Mouse (Mus musculus) lung, embryonic 14.5 days (tissue): ENCODE measurements at regions not wholly inside any gene's neighbourhood (a gene's known extent, or its start where the extent isn't known, plus 50 kb on each side); places are given as distances from the start of the nearest gene placed in this dataset.

Experiments used
- ATAC-seq: fragments of 200-750 bp; cut with Nextera tagmentation; 2 replicates; pipeline ENCODE4 v1.8.0; 2017; ENCODE audit warnings: mild to moderate bottlenecking, moderate TSS enrichment, moderate library complexity; ENCODE audit not compliant: insufficient read depth
- DNase-seq: peaks from one replicate; pipeline ENCODE4 v3.0.0-alpha.2; 2015
- H3K27ac ChIP-seq: fragments of 300-500 bp; sonication (generic); 2 replicates; pipeline ENCODE4 v1.5.1; 2014; ENCODE audit warnings: low read depth, mild to moderate bottlenecking, moderate library complexity
- H3K27me3 ChIP-seq: fragments of 300-500 bp; sonication (generic); 2 replicates; pipeline ENCODE4 v1.6.1; 2014; ENCODE audit warnings: low read length, control low read depth; ENCODE audit not compliant: insufficient read depth
- H3K36me3 ChIP-seq: fragments of 300-500 bp; sonication (generic); 2 replicates; pipeline ENCODE4 v1.6.1; 2014; ENCODE audit warnings: control low read depth; ENCODE audit not compliant: insufficient read depth
- H3K4me1 ChIP-seq: fragments of 300-500 bp; sonication (generic); 2 replicates; pipeline ENCODE4 v1.6.1; 2014; ENCODE audit warnings: antibody characterized with exemption, control low read depth; ENCODE audit not compliant: insufficient read depth
- H3K4me2 ChIP-seq: fragments of 300-500 bp; sonication (generic); 2 replicates; pipeline ENCODE4 v1.6.1; 2014; ENCODE audit warnings: mild to moderate bottlenecking
- H3K4me3 ChIP-seq: fragments of 300-500 bp; sonication (generic); 2 replicates; pipeline ENCODE4 v1.5.1; 2014; ENCODE audit warnings: low read depth, low read length
- H3K9ac ChIP-seq: fragments of 300-500 bp; sonication (generic); 2 replicates; pipeline ENCODE4 v1.6.1; 2014
- H3K9me3 ChIP-seq: fragments of 300-500 bp; sonication (generic); 2 replicates; pipeline ENCODE4 v1.6.1; 2016; ENCODE audit warnings: low read depth, low read length, control low read depth
- CTCF ChIP-seq: IDR thresholded peaks from 2 replicates; pipeline ENCODE4 v1.5.1; 2016; ENCODE audit warnings: antibody characterized with exemption, low read depth
- WGBS: fragments of 180-500 bp; shearing (Covaris S2); extraction: QIAGEN DNeasy Blood & Tissue Kit; methylation state at CpG from one replicate; pipeline ENCODE4 v1.1.7; 2014; 5-methylcytosine and 5-hydroxymethylcytosine counted together

GRCm38 (mm10) chr17:61606729-61607481 lies 1274.2 kb downstream of the Efna5 start:
- Histone ChIP-seq H3K36me3 (no peaks in the 10 kb centered on the region), H3K9ac (no peak overlapping the region), H3K9me3 (no peaks in the 10 kb centered on the region; the same call in 1 of the 2 replicates), H3K27ac (no peak overlapping the region), H3K4me1 (no peaks in the 10 kb centered on the region), H3K4me3 (no peak overlapping the region), H3K4me2 (no peak overlapping the region), H3K27me3 (no peaks in the 10 kb centered on the region)
- DNase-seq (no peak), ATAC-seq (no peak)
- no peak for TF ChIP-seq CTCF
- 76% methylated on average over 14 of the region's 14 CpGs for WGBS

DNA sequence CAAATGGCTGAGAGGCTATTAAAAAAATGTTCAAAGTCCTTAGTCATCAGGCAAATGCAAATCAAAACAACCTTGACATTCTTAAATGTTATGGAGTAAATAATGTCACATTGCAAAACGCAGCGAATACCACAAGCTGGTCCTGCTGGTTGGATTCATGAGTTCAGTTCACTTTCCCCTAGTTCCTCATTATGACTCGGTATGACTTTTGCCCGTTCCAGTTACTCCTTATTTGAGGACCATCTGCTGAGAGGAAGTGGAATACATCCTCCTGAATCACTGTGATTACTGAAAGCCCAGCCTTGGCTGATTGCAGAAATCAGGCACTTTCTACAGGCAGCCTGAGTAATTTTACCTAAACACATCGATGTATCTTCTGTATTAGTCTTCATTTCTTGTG lies 1276.9 kb downstream of the Efna5 start:
- H3K27me3 ChIP-seq = no peaks in the 10 kb centered on the region
- no peak overlapping the region for H3K27ac ChIP-seq
- no peak for ATAC-seq
- H3K9me3 ChIP-seq = no peaks in the 10 kb centered on the region; the same call in 1 of the 2 replicates
- no peak for TF ChIP-seq CTCF
- H3K4me3 ChIP-seq = no peak overlapping the region
- 73% methylated on average over 5 of the region's 5 CpGs for WGBS
- no peak overlapping the region for H3K9ac ChIP-seq
- H3K36me3 ChIP-seq = no peaks in the 10 kb centered on the region
- H3K4me2 ChIP-seq = no peak overlapping the region
- no peak for DNase-seq
- no peaks in the 10 kb centered on the region for H3K4me1 ChIP-seq

DNA sequence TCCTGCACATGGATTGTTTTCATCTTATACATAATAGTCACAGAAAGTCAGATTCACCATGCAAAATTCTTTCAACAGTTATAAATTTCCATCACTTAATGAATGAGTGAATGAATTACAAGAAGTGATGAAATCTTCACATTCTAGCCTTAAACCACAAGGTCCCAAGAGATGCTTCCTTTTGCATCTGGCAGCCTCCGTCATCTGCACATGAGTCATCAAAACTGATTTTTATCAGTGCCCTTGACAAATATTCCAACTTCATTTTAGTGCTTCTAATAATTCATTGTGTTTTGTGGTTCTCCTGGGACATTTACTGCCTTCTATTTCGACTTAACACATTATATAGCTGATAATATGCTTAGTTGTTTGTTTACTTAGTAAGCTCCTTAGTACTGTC lies 1291.9 kb downstream of the Efna5 start:
- Histone ChIP-seq H3K27ac (no peak overlapping the region), H3K9me3 (no peaks in the 10 kb centered on the region), H3K4me2 (no peak overlapping the region), H3K4me3 (no peak overlapping the region), H3K36me3 (no peaks in the 10 kb centered on the region), H3K27me3 (no peaks in the 10 kb centered on the region), H3K9ac (no peak overlapping the region), H3K4me1 (no peaks in the 10 kb centered on the region)
- 41% methylated on average over 2 of the region's 2 CpGs for WGBS
- TF ChIP-seq CTCF = no peak
- ATAC-seq (no peak), DNase-seq (peak; percentile 6)

DNA sequence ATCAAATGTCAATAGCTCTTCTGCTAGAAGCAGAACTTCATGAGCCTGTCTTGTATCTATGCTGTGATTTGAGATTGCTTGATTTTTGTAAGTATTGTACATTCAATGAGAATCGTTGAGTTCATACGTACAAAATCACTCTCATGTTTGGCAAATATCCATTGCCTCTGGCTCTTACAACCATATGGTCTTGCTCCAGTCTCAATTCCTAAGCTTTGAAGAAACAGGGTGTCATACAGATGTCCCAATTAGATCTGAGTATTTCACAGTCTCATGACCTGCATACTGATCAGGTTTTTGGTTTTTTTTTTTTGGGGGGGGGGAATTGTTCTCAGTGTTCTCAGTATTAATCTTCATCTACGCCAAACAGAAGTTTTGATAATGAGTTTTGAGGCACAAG lies 1302.2 kb downstream of the Efna5 start:
- H3K4me2 ChIP-seq = no peak overlapping the region
- H3K9ac ChIP-seq = no peak overlapping the region
- no peaks in the 10 kb centered on the region for H3K36me3 ChIP-seq
- no peaks in the 10 kb centered on the region for H3K4me1 ChIP-seq
- no peak overlapping the region for H3K4me3 ChIP-seq
- 62% methylated on average over 3 of the region's 3 CpGs for WGBS
- no peak for TF ChIP-seq CTCF
- ATAC-seq (no peak), DNase-seq (peak; percentile 29)
- no peaks in the 10 kb centered on the region for H3K27me3 ChIP-seq
- no peaks in the 10 kb centered on the region for H3K9me3 ChIP-seq
- H3K27ac ChIP-seq = no peak overlapping the region

- H3K9ac ChIP-seq = no peak overlapping the region
- WGBS = 62% methylated on average over 3 of the region's 3 CpGs
- no peak overlapping the region for H3K4me3 ChIP-seq
- no peak for TF ChIP-seq CTCF
- H3K27ac ChIP-seq = no peak overlapping the region
- ATAC-seq = no peak
- H3K27me3 ChIP-seq = no peaks in the 10 kb centered on the region
- H3K36me3 ChIP-seq = no peaks in the 10 kb centered on the region
- H3K4me1 ChIP-seq = no peaks in the 10 kb centered on the region
- no peak overlapping the region for H3K4me2 ChIP-seq
- no peaks in the 10 kb centered on the region for H3K9me3 ChIP-seq
- DNase-seq = no peak
These were observed 1310.2 kb downstream of the Efna5 start for GRCm38 (mm10) chr17:61570933-61571332.
